Mouse (Mus musculus) liver, embryonic 16.5 days (tissue): ENCODE measurements around the gene Dnmt1. TPM values are rescaled to one million over a fixed set of nuclear protein-coding genes. Genes with fewer than 3 reads are reported as not detected.

ENCODE experiments used
- ATAC-seq: fragments of 200-750 bp; cut with Nextera tagmentation; 2 replicates; pipeline ENCODE4 v1.8.0; 2017; ENCODE audit warnings: low read depth, mild to moderate bottlenecking, moderate number of reproducible peaks, moderate library complexity
- H3K27ac ChIP-seq: fragments of 300-500 bp; sonication (generic); 2 replicates; pipeline ENCODE4 v1.5.1; 2014; ENCODE audit warnings: mild to moderate bottlenecking, low read length
- H3K27me3 ChIP-seq: fragments of 300-500 bp; sonication (generic); 2 replicates; pipeline ENCODE4 v1.6.1; 2014; ENCODE audit warnings: low read depth, low read length, mixed read lengths; ENCODE audit not compliant: control insufficient read depth, insufficient read depth
- H3K36me3 ChIP-seq: fragments of 300-500 bp; sonication (generic); 2 replicates; pipeline ENCODE4 v1.6.1; 2014; ENCODE audit warnings: mild to moderate bottlenecking; ENCODE audit not compliant: control insufficient read depth, insufficient read depth
- H3K4me1 ChIP-seq: fragments of 300-500 bp; sonication (generic); 2 replicates; pipeline ENCODE4 v1.6.1; 2014; ENCODE audit warnings: low read depth, low read length, mixed read lengths; ENCODE audit not compliant: control insufficient read depth
- H3K4me2 ChIP-seq: fragments of 300-500 bp; sonication (generic); 2 replicates; pipeline ENCODE4 v1.6.1; 2014; ENCODE audit warnings: low read depth, low read length, mixed read lengths
- H3K4me3 ChIP-seq: fragments of 300-500 bp; sonication (generic); 2 replicates; pipeline ENCODE4 v1.5.1; 2014; ENCODE audit warnings: low read depth, mild to moderate bottlenecking, low read length
- H3K9ac ChIP-seq: fragments of 300-500 bp; sonication (generic); 2 replicates; pipeline ENCODE4 v1.6.1; 2014; ENCODE audit warnings: low read depth, low read length
- H3K9me3 ChIP-seq: fragments of 300-500 bp; sonication (generic); replicated peaks from 2 replicates; pipeline ENCODE4 v1.6.1; 2016; ENCODE audit warnings: low read length; ENCODE audit not compliant: control insufficient read depth
- WGBS: fragments of 180-500 bp; shearing (Covaris S2); extraction: QIAGEN DNeasy Blood & Tissue Kit; methylation state at CpG from one replicate; pipeline ENCODE4 v1.1.7; 2014; ENCODE audit not compliant: insufficient replicate concordance; 5-methylcytosine and 5-hydroxymethylcytosine counted together
- polyA plus RNA-seq: library from polyadenylated mRNA; unstranded; fragments of >200 nt; fragmentation: Nextera tagmentation; extraction: Ambion mirVana; gene quantifications from 2 replicates; pipeline ENCODE4 v1.2.1, GENCODE M21; 2015

Dnmt1 gene
- polyA plus RNA-seq, 1 experiment from 2014 or later: 55.7 TPM

- 67% methylated on average over 28 of the region's 28 CpGs for WGBS
- Histone ChIP-seq H3K4me3 (no peak overlapping the region), H3K36me3 (no peaks in the 10 kb centered on the region), H3K27ac (no peak overlapping the region), H3K9me3 (no peaks in the 10 kb centered on the region), H3K4me2 (no peak overlapping the region), H3K4me1 (peaks cover 15% of the 10 kb centered on the region), H3K27me3 (no peaks in the 10 kb centered on the region; the same call in 1 of the 2 replicates), H3K9ac (no peak overlapping the region)
- no peak for ATAC-seq
These were observed 12.7 kb upstream of the Dnmt1 start for GRCm38 (mm10) chr9:20972141-20972992.

- no peak for ATAC-seq
- no peak overlapping the region for H3K4me2 ChIP-seq
- H3K9ac ChIP-seq: no peak overlapping the region
- H3K27me3 ChIP-seq: no peaks in the 10 kb centered on the region; the same call in 1 of the 2 replicates
- H3K4me1 ChIP-seq: peaks cover 11% of the 10 kb centered on the region
- no peak overlapping the region for H3K4me3 ChIP-seq
- H3K27ac ChIP-seq: no peak overlapping the region
- no peaks in the 10 kb centered on the region for H3K36me3 ChIP-seq
- H3K9me3 ChIP-seq: no peaks in the 10 kb centered on the region
- 73% methylated on average over 7 of the region's 7 CpGs for WGBS
These were observed 12.1 kb upstream of the Dnmt1 start for GRCm38 (mm10) chr9:20971751-20972140.

- Histone ChIP-seq H3K4me2 (no peak overlapping the region), H3K9ac (no peak overlapping the region), H3K36me3 (no peaks in the 10 kb centered on the region), H3K27ac (no peak overlapping the region; the same call in 1 of the 2 replicates), H3K27me3 (no peaks in the 10 kb centered on the region), H3K4me3 (no peak overlapping the region), H3K9me3 (no peaks in the 10 kb centered on the region), H3K4me1 (peaks cover 9% of the 10 kb centered on the region)
- 41% methylated on average over 5 of the region's 5 CpGs for WGBS
- no peak for ATAC-seq
These were observed 7.1 kb upstream of the Dnmt1 start for GRCm38 (mm10) chr9:20966747-20967146.

GRCm38 (mm10) chr9:20966008-20966407 is 6.3 kb upstream of the Dnmt1 start:
- H3K4me1 ChIP-seq: peaks cover 9% of the 10 kb centered on the region
- ATAC-seq: no peak
- no peak overlapping the region for H3K4me2 ChIP-seq
- no peak overlapping the region for H3K4me3 ChIP-seq
- 47% methylated on average over 3 of the region's 3 CpGs for WGBS
- no peaks in the 10 kb centered on the region for H3K9me3 ChIP-seq
- H3K36me3 ChIP-seq: no peaks in the 10 kb centered on the region
- H3K27me3 ChIP-seq: no peaks in the 10 kb centered on the region
- no peak overlapping the region for H3K27ac ChIP-seq
- H3K9ac ChIP-seq: no peak overlapping the region

- Histone ChIP-seq H3K27me3 (no peaks in the 10 kb centered on the region), H3K4me3 (no peak overlapping the region), H3K4me2 (no peak overlapping the region), H3K36me3 (no peaks in the 10 kb centered on the region), H3K9me3 (no peaks in the 10 kb centered on the region), H3K27ac (no peak overlapping the region), H3K4me1 (peaks cover 9% of the 10 kb centered on the region), H3K9ac (no peak overlapping the region)
- WGBS: 65% methylated on average over 4 of the region's 4 CpGs
- no peak for ATAC-seq
These were observed 5.9 kb upstream of the Dnmt1 start for GRCm38 (mm10) chr9:20965606-20966005.

GRCm38 (mm10) chr9:20961557-20961956 is 1.9 kb upstream of the Dnmt1 start:
- Histone ChIP-seq H3K27ac (no peak overlapping the region), H3K9ac (no peak overlapping the region), H3K4me1 (peaks cover 9% of the 10 kb centered on the region), H3K9me3 (no peaks in the 10 kb centered on the region), H3K4me2 (no peak overlapping the region), H3K36me3 (no peaks in the 10 kb centered on the region), H3K4me3 (no peak overlapping the region), H3K27me3 (no peaks in the 10 kb centered on the region)
- ATAC-seq: no peak
- WGBS: 31% methylated on average over 9 of the region's 9 CpGs

GRCm38 (mm10) chr9:20956989-20957388 is 2.7 kb downstream of the Dnmt1 start:
- ATAC-seq: no peak
- 73% methylated on average over 3 of the region's 3 CpGs for WGBS

GRCm38 (mm10) chr9:20952520-20953227 is 7.0 kb downstream of the Dnmt1 start:
- peak overlapping the region; percentile 89 for H3K9ac ChIP-seq
- 0 out of 2 replicates have a peak, but pooled peaks cover 3% of the 10 kb centered on the region for H3K36me3 ChIP-seq
- H3K9me3 ChIP-seq: no peaks in the 10 kb centered on the region
- no peaks in the 10 kb centered on the region for H3K27me3 ChIP-seq
- H3K4me3 ChIP-seq: peak overlapping the region; percentile 85
- ATAC-seq: peak; percentile 94
- H3K4me2 ChIP-seq: peak overlapping the region; percentile 79
- peak overlapping the region; percentile 93 for H3K27ac ChIP-seq
- 0% methylated on average over 51 of the region's 51 CpGs for WGBS
- peaks cover 40% of the 10 kb centered on the region for H3K4me1 ChIP-seq

More at GRCm38 (mm10) chr9:20956989-20957388, 2.7 kb downstream of the Dnmt1 start:
- Histone ChIP-seq H3K36me3 (no peaks in the 10 kb centered on the region), H3K9ac (no peak overlapping the region), H3K9me3 (no peaks in the 10 kb centered on the region), H3K27ac (no peak overlapping the region), H3K4me2 (no peak overlapping the region), H3K4me3 (no peak overlapping the region), H3K27me3 (no peaks in the 10 kb centered on the region), H3K4me1 (peaks cover 8% of the 10 kb centered on the region)
